Mouse (Mus musculus) limb, embryonic 13.5 days (tissue): ENCODE data around the gene Plxnb1. TPM values are rescaled to one million over a fixed set of nuclear protein-coding genes. Genes with fewer than 3 reads are reported as not detected.
A peak's percentile ranks its signal among the peaks of the same experiment; 100 is the strongest.

Experiments
- ATAC-seq: fragments of 200-750 bp; cut with Nextera tagmentation; 2 replicates; pipeline ENCODE4 v1.8.0; 2017; ENCODE audit warnings: low read depth, moderate number of reproducible peaks, moderate TSS enrichment; ENCODE audit not compliant: low FRiP score
- H3K27ac ChIP-seq: fragments of 300-500 bp; sonication (generic); 2 replicates; pipeline ENCODE4 v1.5.1; 2015; ENCODE audit warnings: inconsistent platforms, mild to moderate bottlenecking, moderate library complexity
- H3K27me3 ChIP-seq: fragments of 300-500 bp; sonication (generic); 2 replicates; pipeline ENCODE4 v1.6.1; 2015; ENCODE audit warnings: mild to moderate bottlenecking, inconsistent platforms
- H3K36me3 ChIP-seq: fragments of 300-500 bp; sonication (generic); 2 replicates; pipeline ENCODE4 v1.6.1; 2015; ENCODE audit warnings: inconsistent platforms, mild to moderate bottlenecking, moderate library complexity
- H3K4me1 ChIP-seq: fragments of 300-500 bp; sonication (generic); 2 replicates; pipeline ENCODE4 v1.6.1; 2015; ENCODE audit warnings: inconsistent platforms
- H3K4me2 ChIP-seq: fragments of 300-500 bp; sonication (generic); replicated peaks from 2 replicates; pipeline ENCODE4 v1.6.1; 2015; ENCODE audit warnings: inconsistent platforms, mild to moderate bottlenecking, moderate library complexity
- H3K4me3 ChIP-seq: fragments of 300-500 bp; sonication (generic); 2 replicates; pipeline ENCODE4 v1.5.1; 2015; ENCODE audit warnings: moderate library complexity, mild to moderate bottlenecking, inconsistent platforms
- H3K9ac ChIP-seq: fragments of 300-500 bp; sonication (generic); 2 replicates; pipeline ENCODE4 v1.6.1; 2015; ENCODE audit warnings: mild to moderate bottlenecking, inconsistent platforms
- H3K9me3 ChIP-seq: fragments of 300-500 bp; sonication (generic); 2 replicates; pipeline ENCODE4 v1.6.1; 2016; ENCODE audit warnings: inconsistent platforms
- WGBS: fragments of 180-500 bp; shearing (Covaris S2); methylation state at CpG from one replicate; pipeline ENCODE4 v1.1.7; 2015; 5-methylcytosine and 5-hydroxymethylcytosine counted together
- polyA plus RNA-seq: library from polyadenylated mRNA; unstranded; fragments of >200 nt; fragmentation: Nextera tagmentation; extraction: Ambion mirVana; gene quantifications from 2 replicates; pipeline ENCODE4 v1.2.1, GENCODE M21; 2015

Plxnb1 gene
- polyA plus RNA-seq, 1 experiment from 2014 or later = 13.4 TPM

- Histone ChIP-seq H3K9ac (peak overlapping the region; percentile 96), H3K27ac (peak overlapping the region; percentile 100), H3K36me3 (peaks cover 36% of the 10 kb centered on the region), H3K27me3 (no peaks in the 10 kb centered on the region), H3K9me3 (no peaks in the 10 kb centered on the region), H3K4me2 (peak overlapping the region; percentile 87), H3K4me1 (peaks cover 62% of the 10 kb centered on the region), H3K4me3 (peak overlapping the region; percentile 75)
- 25% methylated on average over 6 of the region's 6 CpGs for WGBS
- ATAC-seq = no peak
Observed at GRCm38 (mm10) chr9:109097291-109097690, 2.1 kb downstream of the Plxnb1 start.

GRCm38 (mm10) chr9:109097831-109098230, 2.6 kb downstream of the Plxnb1 start:
- H3K9ac ChIP-seq = peak overlapping the region; percentile 96; the same call in 1 of the 2 replicates
- H3K27ac ChIP-seq = peak overlapping the region; percentile 100
- WGBS = 71% methylated on average over 5 of the region's 5 CpGs
- peak overlapping the region; percentile 75 for H3K4me3 ChIP-seq
- H3K27me3 ChIP-seq = no peaks in the 10 kb centered on the region
- no peaks in the 10 kb centered on the region for H3K9me3 ChIP-seq
- peak overlapping the region; percentile 87 for H3K4me2 ChIP-seq
- peaks cover 37% of the 10 kb centered on the region for H3K36me3 ChIP-seq
- H3K4me1 ChIP-seq = peaks cover 62% of the 10 kb centered on the region
- peak; percentile 3; the same call in 1 of the 2 replicates for ATAC-seq

GRCm38 (mm10) chr9:109098366-109098765, 3.2 kb downstream of the Plxnb1 start:
- Histone ChIP-seq H3K9me3 (no peaks in the 10 kb centered on the region), H3K27me3 (no peaks in the 10 kb centered on the region), H3K27ac (peak overlapping the region; percentile 100), H3K36me3 (peaks cover 39% of the 10 kb centered on the region), H3K4me1 (peaks cover 58% of the 10 kb centered on the region), H3K4me3 (peak overlapping the region; percentile 75), H3K9ac (peak overlapping the region; percentile 59; the same call in 1 of the 2 replicates), H3K4me2 (peak overlapping the region; percentile 87)
- WGBS = 85% methylated on average over 8 of the region's 8 CpGs
- ATAC-seq = no peak

- Histone ChIP-seq H3K9ac (peak overlapping the region; percentile 59), H3K27ac (peak overlapping the region; percentile 100), H3K4me1 (peaks cover 53% of the 10 kb centered on the region), H3K36me3 (peaks cover 45% of the 10 kb centered on the region), H3K9me3 (no peaks in the 10 kb centered on the region), H3K4me2 (peak overlapping the region; percentile 87), H3K4me3 (peak overlapping the region; percentile 75), H3K27me3 (no peaks in the 10 kb centered on the region)
- 49% methylated on average over 6 of the region's 6 CpGs for WGBS
- ATAC-seq = no peak
Observed at GRCm38 (mm10) chr9:109098969-109099368, 3.8 kb downstream of the Plxnb1 start.

- Histone ChIP-seq H3K27ac (no peak overlapping the region), H3K4me3 (no peak overlapping the region), H3K27me3 (no peaks in the 10 kb centered on the region), H3K4me2 (no peak overlapping the region), H3K9ac (no peak overlapping the region), H3K36me3 (peaks cover 59% of the 10 kb centered on the region), H3K4me1 (peaks cover 55% of the 10 kb centered on the region), H3K9me3 (no peaks in the 10 kb centered on the region)
- ATAC-seq = no peak
- WGBS = 85% methylated on average over 20 of the region's 20 CpGs
Observed at GRCm38 (mm10) chr9:109100307-109100928, 5.2 kb downstream of the Plxnb1 start.

GRCm38 (mm10) chr9:109101933-109102445, 6.8 kb downstream of the Plxnb1 start:
- Histone ChIP-seq H3K9ac (no peak overlapping the region), H3K27me3 (no peaks in the 10 kb centered on the region), H3K27ac (no peak overlapping the region), H3K4me2 (no peak overlapping the region), H3K4me3 (no peak overlapping the region), H3K4me1 (peaks cover 56% of the 10 kb centered on the region), H3K36me3 (peaks cover 75% of the 10 kb centered on the region), H3K9me3 (no peaks in the 10 kb centered on the region)
- WGBS = 90% methylated on average over 5 of the region's 5 CpGs
- ATAC-seq = no peak

- Histone ChIP-seq H3K36me3 (peaks cover 80% of the 10 kb centered on the region), H3K4me3 (no peak overlapping the region), H3K4me2 (no peak overlapping the region), H3K9me3 (no peaks in the 10 kb centered on the region), H3K4me1 (peaks cover 55% of the 10 kb centered on the region), H3K27me3 (no peaks in the 10 kb centered on the region), H3K27ac (no peak overlapping the region), H3K9ac (no peak overlapping the region)
- ATAC-seq = no peak
- 90% methylated on average over 3 of the region's 3 CpGs for WGBS
Observed at GRCm38 (mm10) chr9:109102541-109102940, 7.4 kb downstream of the Plxnb1 start.

- no peak for ATAC-seq
- Histone ChIP-seq H3K9me3 (no peaks in the 10 kb centered on the region), H3K9ac (no peak overlapping the region), H3K4me3 (no peak overlapping the region), H3K4me1 (peaks cover 48% of the 10 kb centered on the region), H3K36me3 (peaks cover 87% of the 10 kb centered on the region), H3K27me3 (no peaks in the 10 kb centered on the region), H3K4me2 (no peak overlapping the region), H3K27ac (no peak overlapping the region)
- 76% methylated on average over 7 of the region's 7 CpGs for WGBS
Observed at GRCm38 (mm10) chr9:109103250-109103649, 8.1 kb downstream of the Plxnb1 start.

GRCm38 (mm10) chr9:109104083-109104482, 8.9 kb downstream of the Plxnb1 start:
- Histone ChIP-seq H3K9me3 (no peaks in the 10 kb centered on the region), H3K36me3 (peaks cover 95% of the 10 kb centered on the region), H3K4me3 (no peak overlapping the region), H3K27me3 (no peaks in the 10 kb centered on the region), H3K4me1 (peaks cover 39% of the 10 kb centered on the region), H3K9ac (no peak overlapping the region), H3K27ac (no peak overlapping the region), H3K4me2 (no peak overlapping the region)
- 93% methylated on average over 9 of the region's 9 CpGs for WGBS
- ATAC-seq = no peak

- Histone ChIP-seq H3K27me3 (no peaks in the 10 kb centered on the region), H3K4me3 (no peak overlapping the region), H3K9ac (no peak overlapping the region), H3K4me1 (peaks cover 30% of the 10 kb centered on the region), H3K9me3 (no peaks in the 10 kb centered on the region), H3K4me2 (no peak overlapping the region), H3K27ac (no peak overlapping the region), H3K36me3 (peaks cover 97% of the 10 kb centered on the region)
- no peak for ATAC-seq
- WGBS = 76% methylated on average over 12 of the region's 12 CpGs
Observed at GRCm38 (mm10) chr9:109105011-109105410, 9.8 kb downstream of the Plxnb1 start.

GRCm38 (mm10) chr9:109105648-109106047, 10.5 kb downstream of the Plxnb1 start:
- WGBS = 93% methylated on average over 12 of the region's 12 CpGs
- Histone ChIP-seq H3K4me1 (peaks cover 26% of the 10 kb centered on the region), H3K9me3 (no peaks in the 10 kb centered on the region), H3K36me3 (peaks cover 97% of the 10 kb centered on the region), H3K4me2 (no peak overlapping the region), H3K27me3 (no peaks in the 10 kb centered on the region), H3K9ac (no peak overlapping the region), H3K4me3 (no peak overlapping the region), H3K27ac (no peak overlapping the region)
- no peak for ATAC-seq

GRCm38 (mm10) chr9:109107341-109107740, 12.2 kb downstream of the Plxnb1 start:
- no peak overlapping the region for H3K4me3 ChIP-seq

GRCm38 (mm10) chr9:109110240-109110639, 15.1 kb downstream of the Plxnb1 start:
- Histone ChIP-seq H3K27ac (no peak overlapping the region), H3K4me1 (peaks cover 16% of the 10 kb centered on the region), H3K4me2 (no peak overlapping the region), H3K9ac (no peak overlapping the region), H3K9me3 (no peaks in the 10 kb centered on the region), H3K36me3 (peaks cover 99% of the 10 kb centered on the region), H3K27me3 (no peaks in the 10 kb centered on the region), H3K4me3 (no peak overlapping the region)
- WGBS = 92% methylated on average over 11 of the region's 11 CpGs
- ATAC-seq = no peak

More at GRCm38 (mm10) chr9:109107341-109107740, 12.2 kb downstream of the Plxnb1 start:
- WGBS = 26% methylated on average over 3 of the region's 6 CpGs
- Histone ChIP-seq H3K4me1 (peaks cover 24% of the 10 kb centered on the region), H3K9ac (no peak overlapping the region), H3K9me3 (no peaks in the 10 kb centered on the region), H3K27ac (no peak overlapping the region), H3K36me3 (peaks cover 99% of the 10 kb centered on the region), H3K27me3 (no peaks in the 10 kb centered on the region), H3K4me2 (no peak overlapping the region)
- ATAC-seq = no peak
